Mouse (Mus musculus): Measurements from ENCODE around the gene Ccl3.

Ccl3 gene

GRCm38 (mm10) chr11:83619037-83619436, 30.1 kb downstream of the Ccl3 start:
- no peak for DNase-seq

- no peak for DNase-seq
Measured at GRCm38 (mm10) chr11:83618238-83618637, 30.9 kb downstream of the Ccl3 start.

- DNase-seq: no peak
Measured at GRCm38 (mm10) chr11:83616586-83616985, 32.6 kb downstream of the Ccl3 start.

GRCm38 (mm10) chr11:83610900-83611299, 38.3 kb downstream of the Ccl3 start:
- no peak for DNase-seq

GRCm38 (mm10) chr11:83606396-83606795, 42.8 kb downstream of the Ccl3 start:
- DNase-seq: no peak

GRCm38 (mm10) chr11:83605535-83605934, 43.6 kb downstream of the Ccl3 start:
- no peak for DNase-seq

GRCm38 (mm10) chr11:83604698-83605097, 44.5 kb downstream of the Ccl3 start:
- no peak for DNase-seq

- DNase-seq: no peak
Measured at GRCm38 (mm10) chr11:83603399-83603798, 45.8 kb downstream of the Ccl3 start.

GRCm38 (mm10) chr11:83600576-83600975, 48.6 kb downstream of the Ccl3 start:
- DNase-seq: no peak

GRCm38 (mm10) chr11:83598991-83599390, 50.2 kb downstream of the Ccl3 start:
- no peak for DNase-seq

- no peak for DNase-seq
Measured at GRCm38 (mm10) chr11:83598207-83598837, 50.8 kb downstream of the Ccl3 start.
